ENCODE assay signal across 16 mouse cellular contexts in genomic region chr1:135023583-135023982, GRCm38 (mm10).
DNase-seq lines count a peak whose midpoint lies in the region; ATAC-seq and TF ChIP-seq lines count a peak whose summit lies in the region.
"Had no signal": no experiment of that assay in that cellular context is flagged by ENCODE, and none has a peak within 500 bp of the region (broad histone marks: within the 10 kb centered on the region; RNA-seq: fewer than 3 reads in every experiment).

No protein-coding gene starts in this region.

- peak; percentile 20 for TF ChIP-seq CTCF in heart, postnatal 0 days (IDR thresholded peaks at IDR 0.05; ENCODE audit: low read depth)
- TF ChIP-seq CTCF in lung, embryonic 14.5 days (IDR thresholded peaks at IDR 0.05; ENCODE audit: low read depth), result peak; percentile 41
- peak; percentile 31 to 38 (median 37); a peak in 4 of 6 replicates for TF ChIP-seq CTCF in MEL (IDR thresholded peaks at IDR 0.05 in 2 of 3, conservative IDR thresholded peaks at IDR 0.05 in 1 of 3; ENCODE audit: control insufficient read depth in 1 of 3, insufficient read depth in 1 of 3, low read depth in 2 of 3, low read length in 3 of 3, poor library complexity in 1 of 3, severe bottlenecking in 1 of 3)
- TF ChIP-seq CTCF in stomach, postnatal 0 days (IDR thresholded peaks at IDR 0.05; ENCODE audit: low read depth), result peak; percentile 40

- H3K4me3 ChIP-seq in heart, postnatal 0 days (ENCODE audit: low read depth, low read length), result no peak overlapping the region
- H3K4me3 ChIP-seq in lung, embryonic 14.5 days (ENCODE audit: low read depth, low read length), result no peak overlapping the region
- H3K4me3 ChIP-seq in MEL (ENCODE audit: control insufficient read depth in 1 of 2, insufficient read depth in 1 of 2, low read depth in 2 of 2, low read length in 2 of 2), result no peak overlapping the region
- no peak overlapping the region for H3K4me3 ChIP-seq in stomach, postnatal 0 days (ENCODE audit: low read depth, low read length)
- H3K4me3 ChIP-seq: embryonic facial prominence, embryonic 15.5 days; forebrain, embryonic 13.5 days; limb, embryonic 12.5 days had no signal

- peaks cover 26% of the 10 kb centered on the region for H3K4me1 ChIP-seq in heart, postnatal 0 days (ENCODE audit: control insufficient read depth, insufficient read depth)
- peaks cover 40% of the 10 kb centered on the region for H3K4me1 ChIP-seq in lung, embryonic 14.5 days (ENCODE audit: insufficient read depth)
- no peaks in the 10 kb centered on the region for H3K4me1 ChIP-seq in MEL (ENCODE audit: control insufficient read depth in 1 of 2, insufficient read depth in 2 of 2, low read length in 2 of 2)
- peaks cover 7% of the 10 kb centered on the region for H3K4me1 ChIP-seq in stomach, postnatal 0 days (replicated peaks; ENCODE audit: control insufficient read depth, insufficient read depth)

- TF ChIP-seq POLR2A in MEL (IDR thresholded peaks at IDR 0.05; ENCODE audit: control insufficient read depth in 1 of 2, insufficient read depth in 1 of 2, low read depth in 1 of 2, low read length in 2 of 2, poor library complexity in 1 of 2), result no peak

- no peak for ATAC-seq in heart, postnatal 0 days (ENCODE audit: insufficient read depth, low read depth)
- no peak for ATAC-seq in lung, embryonic 14.5 days (ENCODE audit: insufficient read depth)
- ATAC-seq in stomach, postnatal 0 days (ENCODE audit: low FRiP score, low TSS enrichment), result no peak
- ATAC-seq: forebrain, embryonic 13.5 days had no signal

- peak; percentile 1; the same call in 1 of the 2 replicates for TF ChIP-seq RAD21 in MEL (IDR thresholded peaks at IDR 0.05; ENCODE audit: low read depth, low read length)

- H3K36me3 ChIP-seq in heart, postnatal 0 days (replicated peaks; ENCODE audit: control insufficient read depth, insufficient read depth, low read length), result no peaks in the 10 kb centered on the region
- no peaks in the 10 kb centered on the region for H3K36me3 ChIP-seq in lung, embryonic 14.5 days (ENCODE audit: insufficient read depth)
- H3K36me3 ChIP-seq in MEL (ENCODE audit: control insufficient read depth in 1 of 2, insufficient read depth in 2 of 2, low read length in 2 of 2), result no peaks in the 10 kb centered on the region
- H3K36me3 ChIP-seq in stomach, postnatal 0 days (ENCODE audit: control insufficient read depth, insufficient read depth, low read length), result no peaks in the 10 kb centered on the region
- H3K36me3 ChIP-seq: embryonic facial prominence, embryonic 15.5 days; limb, embryonic 12.5 days had no signal

- no peak overlapping the region for H3K9ac ChIP-seq in heart, postnatal 0 days (replicated peaks; ENCODE audit: low read depth, low read length)
- no peak overlapping the region for H3K9ac ChIP-seq in lung, embryonic 14.5 days
- no peak overlapping the region for H3K9ac ChIP-seq in MEL (ENCODE audit: control insufficient read depth, low read depth, low read length, poor library complexity, severe bottlenecking)
- H3K9ac ChIP-seq in stomach, postnatal 0 days (ENCODE audit: low read length), result no peak overlapping the region
- H3K9ac ChIP-seq: embryonic facial prominence, embryonic 15.5 days; forebrain, embryonic 13.5 days; hindbrain, embryonic 14.5 days; limb, embryonic 12.5 days had no signal

- DNase-seq in heart, postnatal 0 days (ENCODE audit: low spot score), result no peak
- no peak for DNase-seq in heart, postnatal 14 days
- peak; percentile 9 for DNase-seq in lung, embryonic 14.5 days
- no peak for DNase-seq in lung, postnatal 14 days
- peak; percentile 32 for DNase-seq in MEL (ENCODE audit: low read depth, low spot score)
- DNase-seq in stomach, postnatal 0 days (ENCODE audit: low spot score), result no peak
- no peak for DNase-seq in thymus, postnatal 4 days
- DNase-seq: adrenal gland, adult 2 months; cerebellum, adult 2 months; heart, adult 18-20 months; heart, postnatal 10 days; thymus, postnatal 25 days had no signal

- H3K27ac ChIP-seq in heart, postnatal 0 days (ENCODE audit: low read depth), result no peak overlapping the region
- no peak overlapping the region for H3K27ac ChIP-seq in lung, embryonic 14.5 days (ENCODE audit: low read depth)
- no peak overlapping the region for H3K27ac ChIP-seq in MEL (ENCODE audit: control insufficient read depth, low read depth, low read length)
- no peak overlapping the region for H3K27ac ChIP-seq in stomach, postnatal 0 days (replicated peaks)
- H3K27ac ChIP-seq: embryonic facial prominence, embryonic 15.5 days; forebrain, embryonic 13.5 days; hindbrain, embryonic 14.5 days; limb, embryonic 12.5 days had no signal

- H3K27me3 ChIP-seq in heart, postnatal 0 days (ENCODE audit: control insufficient read depth, insufficient read depth, low read length), result no peaks in the 10 kb centered on the region
- H3K27me3 ChIP-seq in lung, embryonic 14.5 days (ENCODE audit: insufficient read depth, low read length), result no peaks in the 10 kb centered on the region
- peaks cover 0 to 2% of the 10 kb centered on the region in 2 experiments; a peak in 2 of 4 replicates for H3K27me3 ChIP-seq in MEL (ENCODE audit: control insufficient read depth in 1 of 2, insufficient read depth in 2 of 2, low read length in 2 of 2)
- H3K27me3 ChIP-seq in stomach, postnatal 0 days (ENCODE audit: control insufficient read depth, insufficient read depth, low read length), result no peaks in the 10 kb centered on the region
- H3K27me3 ChIP-seq: embryonic facial prominence, embryonic 15.5 days; forebrain, embryonic 13.5 days had no signal

- 74% methylated on average over 1 of the region's 1 CpGs for WGBS in heart, postnatal 0 days
- 66% methylated on average over 1 of the region's 1 CpGs for WGBS in lung, embryonic 14.5 days
- 75% methylated on average over 1 of the region's 1 CpGs for WGBS in stomach, postnatal 0 days

- peaks cover 11% of the 10 kb centered on the region; the same call in 1 of the 2 replicates for H3K9me3 ChIP-seq in heart, postnatal 0 days (replicated peaks; ENCODE audit: control insufficient read depth, low read length)
- H3K9me3 ChIP-seq in lung, embryonic 14.5 days (ENCODE audit: low read depth, low read length), result no peaks in the 10 kb centered on the region
- no peaks in the 10 kb centered on the region for H3K9me3 ChIP-seq in MEL (replicated peaks; ENCODE audit: insufficient read depth, low read length)
- H3K9me3 ChIP-seq in stomach, postnatal 0 days (ENCODE audit: control insufficient read depth, low read length), result no peaks in the 10 kb centered on the region
- H3K9me3 ChIP-seq: embryonic facial prominence, embryonic 15.5 days had no signal

- H3K79me2 ChIP-seq in MEL (ENCODE audit: control insufficient read depth, insufficient read depth, low read length, poor library complexity), result no peaks in the 10 kb centered on the region

- intact Hi-C loops in heart, postnatal 14 days (cut with DNase I), result loop anchor here (2.0 kb wide), 1 partner anchor 21 kb away; no protein-coding TSS in a partner anchor

- H3K4me2 ChIP-seq in heart, postnatal 0 days (ENCODE audit: low read depth, low read length), result no peak overlapping the region
- H3K4me2 ChIP-seq in lung, embryonic 14.5 days, result no peak overlapping the region
- no peak overlapping the region for H3K4me2 ChIP-seq in stomach, postnatal 0 days (replicated peaks; ENCODE audit: low read depth)
- H3K4me2 ChIP-seq: embryonic facial prominence, embryonic 15.5 days; forebrain, embryonic 13.5 days; hindbrain, embryonic 14.5 days; limb, embryonic 12.5 days had no signal

- no peak for TF ChIP-seq EP300 in heart, postnatal 0 days (IDR thresholded peaks at IDR 0.05; ENCODE audit: low read depth)
- no peak for TF ChIP-seq EP300 in MEL (IDR thresholded peaks at IDR 0.05; ENCODE audit: low read depth in 1 of 2, low read length in 2 of 2)
- TF ChIP-seq EP300 in stomach, postnatal 0 days (optimal IDR thresholded peaks at IDR 0.05), result no peak

TF ChIP-seq in MEL, 35 proteins besides CTCF, POLR2A, EP300 and RAD21:
- no peak for TF ChIP-seq NRF1 (IDR thresholded peaks at IDR 0.05; ENCODE audit: insufficient read depth, low read depth, low read length, poor library complexity, severe bottlenecking)
- TF ChIP-seq USF1 (IDR thresholded peaks at IDR 0.05; ENCODE audit: low read depth, low read length), result no peak
- TF ChIP-seq SMC3 (IDR thresholded peaks at IDR 0.05; ENCODE audit: low read depth, low read length), result no peak

Comparison
In these comparisons a context has a peak if more than half of its experiments do, and no peak if none do; other contexts are left out.
1. DNase-seq: peak in lung, embryonic 14.5 days (single experiment) and MEL (single experiment); none in heart, postnatal 0 days (single experiment), heart, postnatal 14 days (0 of 2), lung, postnatal 14 days (single experiment), stomach, postnatal 0 days (single experiment) and thymus, postnatal 4 days (single experiment).
2. Peak in every context shown above with its lines, with median percentiles within 50 percentile points of each other: CTCF ChIP-seq.